Mouse (Mus musculus) MEL (cell line): Measurements from ENCODE around the gene Diaph2. TPM values are rescaled to one million over a fixed set of nuclear protein-coding genes. Genes with fewer than 3 reads are reported as not detected.

Experiments used
- DNase-seq: peaks from one replicate; pipeline ENCODE4 v3.0.0; 2011; ENCODE audit warnings: low read depth, low spot score
- H3K27ac ChIP-seq: 2 replicates; pipeline ENCODE4 v1.5.1; 2012; ENCODE audit warnings: low read depth, mild to moderate bottlenecking, control low read depth, low read length, moderate library complexity; ENCODE audit not compliant: control insufficient read depth
- H3K27me3 ChIP-seq, 2 experiments: fragments of 150-350 bp in 1 of 2; sonication (generic) in 1 of 2; 2 replicates each; pipeline ENCODE4 v1.6.1; 2012; ENCODE audit warnings: low read length in 2 of 2, mild to moderate bottlenecking in 2 of 2, improper control_type of control experiment in 1 of 2, moderate library complexity in 1 of 2; ENCODE audit not compliant: insufficient read depth in 2 of 2, control insufficient read depth in 1 of 2
- H3K36me3 ChIP-seq, 2 experiments: 2 replicates each; pipeline ENCODE4 v1.6.1; 2012 to 2014; ENCODE audit warnings: low read length in 2 of 2, improper control_type of control experiment in 1 of 2, inconsistent platforms in 1 of 2, mild to moderate bottlenecking in 1 of 2; ENCODE audit not compliant: insufficient read depth in 2 of 2, control insufficient read depth in 1 of 2
- H3K4me1 ChIP-seq, 2 experiments: fragments of 150-350 bp in 1 of 2; sonication (generic) in 1 of 2; 2 replicates each; pipeline ENCODE4 v1.6.1; 2012; ENCODE audit warnings: low read length in 2 of 2, improper control_type of control experiment in 1 of 2, mild to moderate bottlenecking in 1 of 2; ENCODE audit not compliant: insufficient read depth in 2 of 2, control insufficient read depth in 1 of 2
- H3K4me3 ChIP-seq, 2 experiments: fragments of 150-350 bp in 1 of 2; sonication (generic) in 1 of 2; 2 replicates each; pipeline ENCODE4 v1.5.1; 2012; ENCODE audit warnings: low read depth in 2 of 2, low read length in 2 of 2, mild to moderate bottlenecking in 2 of 2, moderate library complexity in 2 of 2, control low read depth in 1 of 2, improper control_type of control experiment in 1 of 2; ENCODE audit not compliant: control insufficient read depth in 1 of 2, insufficient read depth in 1 of 2
- H3K79me2 ChIP-seq: 2 replicates; pipeline ENCODE4 v1.6.1; 2012; ENCODE audit warnings: mild to moderate bottlenecking, low read length, moderate library complexity; ENCODE audit not compliant: control insufficient read depth, poor library complexity, insufficient read depth
- H3K9ac ChIP-seq: 2 replicates; pipeline ENCODE4 v1.6.1; 2012; ENCODE audit warnings: low read depth, mild to moderate bottlenecking, control low read depth, low read length, moderate library complexity; ENCODE audit not compliant: control insufficient read depth, poor library complexity, severe bottlenecking
- H3K9me3 ChIP-seq: fragments of 150-350 bp; sonication (generic); replicated peaks from 2 replicates; pipeline ENCODE4 v1.6.1; 2012; ENCODE audit warnings: mild to moderate bottlenecking, low read length, improper control_type of control experiment, moderate library complexity; ENCODE audit not compliant: insufficient read depth
- BHLHE40 ChIP-seq: IDR thresholded peaks from 2 replicates; pipeline ENCODE4 v1.6.1; 2012; ENCODE audit warnings: low read depth, mild to moderate bottlenecking, inconsistent platforms, low read length, improper control_type of control experiment, borderline replicate concordance
- CTCF ChIP-seq, 3 experiments: IDR thresholded peaks in 2 of 3; conservative IDR thresholded peaks in 1 of 3; 2 replicates each; pipeline ENCODE4 v1.5.1; 2011 to 2012; ENCODE audit warnings: low read length in 3 of 3, low read depth in 2 of 3, mild to moderate bottlenecking in 2 of 3, improper control_type of control experiment in 1 of 3, inconsistent platforms in 1 of 3, mixed read lengths in 1 of 3, moderate library complexity in 1 of 3; ENCODE audit not compliant: control insufficient read depth in 1 of 3, insufficient read depth in 1 of 3, poor library complexity in 1 of 3, severe bottlenecking in 1 of 3
- EP300 ChIP-seq, 2 experiments: IDR thresholded peaks; 2 replicates each; pipeline ENCODE4 v1.6.1; 2011; ENCODE audit warnings: improper control_type of control experiment in 2 of 2, low read length in 2 of 2, low read depth in 1 of 2, mild to moderate bottlenecking in 1 of 2
- ETS1 ChIP-seq: IDR thresholded peaks from 2 replicates; pipeline ENCODE4 v1.6.1; 2012; ENCODE audit warnings: low read depth, mild to moderate bottlenecking, inconsistent platforms, low read length, improper control_type of control experiment, moderate library complexity
- GABPA ChIP-seq: IDR thresholded peaks from 2 replicates; pipeline ENCODE4 v1.6.1; 2012; ENCODE audit warnings: low read depth, mild to moderate bottlenecking, inconsistent platforms, low read length, improper control_type of control experiment, moderate library complexity
- GATA1 ChIP-seq: IDR thresholded peaks from 2 replicates; pipeline ENCODE4 v1.6.1; 2011; ENCODE audit warnings: low read depth, low read length, improper control_type of control experiment
- JUND ChIP-seq: IDR thresholded peaks from 2 replicates; pipeline ENCODE4 v1.6.1; 2011; ENCODE audit warnings: low read depth, mild to moderate bottlenecking, improper control_type of control experiment, low read length
- KAT2A ChIP-seq: conservative IDR thresholded peaks from 2 replicates; pipeline ENCODE4 v1.6.1; 2012; ENCODE audit warnings: low read depth, low read length, improper control_type of control experiment, inconsistent platforms
- MAZ ChIP-seq: IDR thresholded peaks from 2 replicates; pipeline ENCODE4 v1.6.1; 2012; ENCODE audit warnings: low read depth, mild to moderate bottlenecking, inconsistent platforms, low read length, improper control_type of control experiment
- MEF2A ChIP-seq: IDR thresholded peaks from 2 replicates; pipeline ENCODE4 v1.6.1; 2014; ENCODE audit warnings: low read depth, mild to moderate bottlenecking, inconsistent platforms, low read length, improper control_type of control experiment; ENCODE audit not compliant: poor library complexity, insufficient replicate concordance, severe bottlenecking; ENCODE audit errors: extremely low read depth
- MXI1 ChIP-seq: IDR thresholded peaks from 2 replicates; pipeline ENCODE4 v1.6.1; 2011; ENCODE audit warnings: mild to moderate bottlenecking, low read depth, low read length, improper control_type of control experiment
- NRF1 ChIP-seq: IDR thresholded peaks from 2 replicates; pipeline ENCODE4 v1.6.1; 2014; ENCODE audit warnings: low read depth, mild to moderate bottlenecking, inconsistent platforms, low read length, improper control_type of control experiment, moderate library complexity; ENCODE audit not compliant: poor library complexity, insufficient read depth, severe bottlenecking
- POLR2AphosphoS2 ChIP-seq: IDR thresholded peaks from 2 replicates; pipeline ENCODE4 v1.6.1; 2011; ENCODE audit warnings: low read length, improper control_type of control experiment
- POLR2AphosphoS5 ChIP-seq: IDR thresholded peaks from 2 replicates; pipeline ENCODE4 v1.6.1; 2012; ENCODE audit warnings: low read depth, borderline replicate concordance, mild to moderate bottlenecking, inconsistent platforms, low read length, moderate library complexity, mixed read lengths
- RAD21 ChIP-seq: IDR thresholded peaks from 2 replicates; pipeline ENCODE4 v1.6.1; 2011; ENCODE audit warnings: mild to moderate bottlenecking, low read depth, low read length, improper control_type of control experiment
- TBP ChIP-seq: IDR thresholded peaks from 2 replicates; pipeline ENCODE4 v1.8.0; 2011; ENCODE audit warnings: low read depth, low read length, improper control_type of control experiment
- USF1 ChIP-seq: IDR thresholded peaks from 2 replicates; pipeline ENCODE4 v1.6.1; 2014; ENCODE audit warnings: low read depth, mild to moderate bottlenecking, inconsistent platforms, low read length, improper control_type of control experiment, moderate library complexity
- ZC3H11A ChIP-seq: IDR thresholded peaks from 2 replicates; pipeline ENCODE4 v1.6.1; 2012; ENCODE audit warnings: low read depth, mild to moderate bottlenecking, inconsistent platforms, low read length, improper control_type of control experiment
- ZKSCAN1 ChIP-seq: IDR thresholded peaks from 2 replicates; pipeline ENCODE4 v1.6.1; 2012; ENCODE audit warnings: low read depth, mild to moderate bottlenecking, inconsistent platforms, low read length, improper control_type of control experiment, moderate library complexity
- ZNF384 ChIP-seq: IDR thresholded peaks from 2 replicates; pipeline ENCODE4 v1.6.1; 2012; ENCODE audit warnings: low read depth, mild to moderate bottlenecking, inconsistent platforms, low read length, improper control_type of control experiment
- polyA plus RNA-seq, 2 experiments: library from polyadenylated mRNA; stranded (reverse) in 1 of 2; unstranded in 1 of 2; fragments of >175 nt in 1 of 2; fragments of >200 nt in 1 of 2; gene quantifications; 2 replicates each; pipeline versions ENCODE4 v1.2.1 to v1.2.4; 2012; ENCODE audit warnings: low replicate concordance in 2 of 2, low read depth in 1 of 2; ENCODE audit not compliant: insufficient read length in 2 of 2, insufficient read depth in 1 of 2, missing spikeins in 1 of 2
- total RNA-seq: library from RNA; depleted of rRNA; stranded (reverse); fragments of 300-350 nt; gene quantifications from 2 replicates; pipeline ENCODE4 v1.2.3, GENCODE M21; 2012

Gene Diaph2
- total and polyA plus RNA-seq, 3 experiments: 0.03 TPM; not detected in 2

GRCm38 (mm10) chrX:130187891-130188290 lies 438.3 kb downstream of the Diaph2 start (continued):
- TF ChIP-seq POLR2AphosphoS2 (no peak), TBP (no peak), ZKSCAN1 (no peak)

DNA sequence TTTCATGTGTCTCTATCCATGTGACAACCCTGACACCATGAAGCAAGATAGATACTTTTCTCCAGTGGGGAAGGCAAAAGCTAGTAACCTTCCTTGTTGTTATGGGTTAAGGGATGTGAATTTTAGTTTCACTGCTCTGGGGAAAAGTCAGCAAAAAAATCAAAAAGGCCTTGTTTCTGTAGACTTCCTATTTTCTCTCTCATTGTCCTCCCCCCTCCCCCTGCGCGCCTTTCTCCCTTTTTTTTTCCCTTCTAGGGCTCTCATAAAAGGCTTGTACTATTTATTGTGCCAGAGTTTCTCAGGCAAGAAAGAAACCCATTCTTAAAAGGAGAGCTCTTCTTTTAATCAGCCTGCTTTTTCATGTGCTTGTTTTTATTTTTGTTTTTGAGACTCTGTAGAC lies 438.9 kb downstream of the Diaph2 start:
- Histone ChIP-seq H3K27ac (peak overlapping the region; percentile 17; the same call in 1 of the 2 replicates), H3K4me3 (no peak overlapping the region), H3K9me3 (no peaks in the 10 kb centered on the region), H3K36me3 (peaks cover 0 to 20% of the 10 kb centered on the region in 2 experiments; a peak in 2 of 4 replicates), H3K79me2 (no peaks in the 10 kb centered on the region), H3K27me3 (no peaks in the 10 kb centered on the region), H3K9ac (no peak overlapping the region), H3K4me1 (peaks cover 5 to 19% of the 10 kb centered on the region in 2 experiments)
- peak; percentile 50 for DNase-seq
- TF ChIP-seq RAD21: no peak
- peak; percentile 88 for TF ChIP-seq ZNF384
- TF ChIP-seq MXI1: no peak
- TF ChIP-seq BHLHE40: no peak
- TF ChIP-seq ETS1: 0 out of 2 replicates have a peak, but pooled peaks have one; percentile 7
- peak in 1 of 2 experiments; percentile 54; a peak in 2 of 4 replicates for TF ChIP-seq EP300 (IDR thresholded peaks at IDR 0.05; ENCODE audit: low read depth in 1 of 2, low read length in 2 of 2)
- 0 out of 2 replicates have a peak, but pooled peaks have one; percentile 3 for TF ChIP-seq ZC3H11A

- H3K4me1 ChIP-seq: peaks cover 5 to 19% of the 10 kb centered on the region in 2 experiments
- H3K9me3 ChIP-seq: no peaks in the 10 kb centered on the region
- H3K79me2 ChIP-seq: no peaks in the 10 kb centered on the region
- peaks cover 0 to 20% of the 10 kb centered on the region in 2 experiments; a peak in 2 of 4 replicates for H3K36me3 ChIP-seq
- H3K4me3 ChIP-seq: no peak overlapping the region
- H3K27ac ChIP-seq: no peak overlapping the region
- DNase-seq: no peak
- H3K27me3 ChIP-seq: no peaks in the 10 kb centered on the region
- TF ChIP-seq ETS1 (no peak), GABPA (no peak), NRF1 (no peak), JUND (no peak), MXI1 (no peak), GATA1 (no peak), TBP (no peak), POLR2AphosphoS5 (no peak), MAZ (no peak), CTCF (IDR thresholded peaks at IDR 0.05 in 2 of 3, conservative IDR thresholded peaks at IDR 0.05 in 1 of 3; ENCODE audit: control insufficient read depth in 1 of 3, insufficient read depth in 1 of 3, low read depth in 2 of 3, low read length in 3 of 3, poor library complexity in 1 of 3, severe bottlenecking in 1 of 3) (no peak), MEF2A (no peak), KAT2A (no peak), USF1 (no peak)
- TF ChIP-seq, all 39 proteins: peak for 0
- no peak overlapping the region for H3K9ac ChIP-seq
Measured at GRCm38 (mm10) chrX:130189250-130189649, 439.7 kb downstream of the Diaph2 start.
